Mouse (Mus musculus) ES-E14 (cell line): ENCODE data around the gene Slc39a5.

Experiments
- CHD2 ChIP-seq: IDR thresholded peaks from 2 replicates; pipeline ENCODE4 v1.6.1; 2014; ENCODE audit warnings: mild to moderate bottlenecking, low read depth, low read length, inconsistent platforms
- MAFK ChIP-seq: IDR thresholded peaks from 2 replicates; pipeline ENCODE4 v1.6.1; 2014; ENCODE audit warnings: mild to moderate bottlenecking, low read depth, low read length, inconsistent platforms; ENCODE audit not compliant: insufficient read depth
- ZC3H11A ChIP-seq: IDR thresholded peaks from 2 replicates; pipeline ENCODE4 v1.6.1; 2012; ENCODE audit warnings: low read depth, mild to moderate bottlenecking, inconsistent platforms, low read length, borderline replicate concordance
- ZNF384 ChIP-seq: IDR thresholded peaks from 2 replicates; pipeline ENCODE4 v1.6.1; 2012; ENCODE audit warnings: low read depth, low read length, inconsistent platforms

- TF ChIP-seq ZNF384 (no peak), CHD2 (no peak), ZC3H11A (no peak), MAFK (no peak)
These were observed 30.4 kb downstream of the Slc39a5 start for GRCm38 (mm10) chr10:128370601-128371000.
